Mouse (Mus musculus) colon, adult 2 months (tissue): ENCODE results near the gene 4833420G17Rik. TPM values are rescaled to one million over a fixed set of nuclear protein-coding genes. Genes with fewer than 3 reads are reported as not detected.

Experiments used
- polyA plus RNA-seq: library from polyadenylated mRNA; depleted of rRNA; stranded (reverse); fragments of >200 nt; gene quantifications from 2 replicates; pipeline ENCODE4 v1.2.3, GENCODE M21; 2012; rRNA removed

Gene 4833420G17Rik
- 9.4 and 14.9 TPM in 2 replicates for polyA plus RNA-seq

GRCm38 (mm10) chr13:119462596-119463560 is at the start of gene 4833420G17Rik:
TSS of gene 4833420G17Rik (plus strand) at chr13:119462768.

DNA sequence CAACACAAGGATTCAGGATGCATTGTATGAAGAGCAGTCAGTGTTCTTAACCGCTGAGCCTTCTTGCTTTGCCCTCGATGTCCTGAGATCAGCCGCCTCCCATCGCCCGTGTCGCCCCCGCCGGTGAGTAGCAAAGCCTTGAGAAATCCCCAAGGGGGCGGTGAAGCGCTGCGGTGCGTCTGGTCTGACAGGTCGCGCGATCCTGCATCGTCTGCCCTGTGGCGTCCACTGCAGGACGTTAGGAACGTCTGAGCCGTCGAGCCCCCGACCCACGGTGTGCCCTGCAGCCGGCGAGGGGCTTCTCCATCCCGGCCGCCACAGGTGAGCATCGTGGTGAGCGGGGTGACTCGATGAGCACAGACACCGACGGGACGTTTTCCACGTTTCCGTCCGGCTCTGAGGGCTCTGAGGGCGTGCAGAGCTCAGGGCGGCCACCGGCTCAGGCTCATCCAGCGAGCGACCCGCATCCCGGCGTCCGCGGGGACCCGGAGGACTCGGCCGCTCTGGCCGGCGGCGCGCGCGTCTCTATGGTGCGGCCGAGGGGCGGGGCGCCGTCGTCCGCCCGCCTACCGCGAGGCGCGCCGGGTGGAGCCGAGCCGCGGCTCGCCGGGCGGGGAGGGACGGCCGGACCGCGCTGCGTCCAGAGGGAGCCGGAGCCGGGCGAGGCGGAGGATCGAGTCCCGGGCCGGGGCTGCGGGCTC is 25.5 kb downstream of the 4833420G17Rik start, which contains the start of the genes Tmem267 and 3110070M22Rik:
Tmem267 (plus strand) TSS at position 160 of the 701 bp plus-strand sequence.
3110070M22Rik (minus strand) TSS at position 504 of the 701 bp plus-strand sequence.

Other genes starting within 250 kb of the 4833420G17Rik start
- gene Paip1, start 34.2 kb upstream of the 4833420G17Rik start, polyA plus RNA-seq, result 10.6 and 12.1 TPM in 2 replicates
- gene Tmem267, start 25.3 kb downstream of the 4833420G17Rik start, polyA plus RNA-seq, result 3.9 and 5.9 TPM in 2 replicates
- 0.79 and 3.4 TPM in 2 replicates for gene 3110070M22Rik, start 25.6 kb downstream of the 4833420G17Rik start, polyA plus RNA-seq
- 10.0 and 14.2 TPM in 2 replicates for gene Ccl28, start 161.1 kb downstream of the 4833420G17Rik start, polyA plus RNA-seq
- gene Hmgcs1, start 227.6 kb downstream of the 4833420G17Rik start, polyA plus RNA-seq, result 28.4 and 33.1 TPM in 2 replicates